Mouse (Mus musculus) forebrain, embryonic 16.5 days (tissue): ENCODE measurements around the gene Susd1. TPM values are rescaled to one million over a fixed set of nuclear protein-coding genes. Genes with fewer than 3 reads are reported as not detected.

Experiments used
- ATAC-seq: fragments of 200-750 bp; cut with Nextera tagmentation; 2 replicates; pipeline ENCODE4 v1.8.0; 2017; ENCODE audit warnings: mild to moderate bottlenecking, moderate library complexity
- H3K27ac ChIP-seq: fragments of 300-500 bp; sonication (generic); 2 replicates; pipeline ENCODE4 v1.5.1; 2014; ENCODE audit warnings: low read length, control low read depth
- H3K27me3 ChIP-seq: fragments of 300-500 bp; sonication (generic); replicated peaks from 2 replicates; pipeline ENCODE4 v1.6.1; 2014; ENCODE audit warnings: low read length; ENCODE audit not compliant: control insufficient read depth, insufficient read depth
- H3K36me3 ChIP-seq: fragments of 300-500 bp; sonication (generic); 2 replicates; pipeline ENCODE4 v1.6.1; 2014; ENCODE audit not compliant: control insufficient read depth, insufficient read depth
- H3K4me1 ChIP-seq: fragments of 300-500 bp; sonication (generic); replicated peaks from 2 replicates; pipeline ENCODE4 v1.6.1; 2014; ENCODE audit warnings: low read length; ENCODE audit not compliant: control insufficient read depth, insufficient read depth
- H3K4me2 ChIP-seq: fragments of 300-500 bp; sonication (generic); 2 replicates; pipeline ENCODE4 v1.6.1; 2014; ENCODE audit warnings: mild to moderate bottlenecking, low read length, control low read depth
- H3K4me3 ChIP-seq: fragments of 300-500 bp; sonication (generic); replicated peaks from 2 replicates; pipeline ENCODE4 v1.5.1; 2014; ENCODE audit warnings: mild to moderate bottlenecking, low read length, control low read depth
- H3K9ac ChIP-seq: fragments of 300-500 bp; sonication (generic); replicated peaks from 2 replicates; pipeline ENCODE4 v1.6.1; 2014; ENCODE audit warnings: low read depth, low read length, control low read depth
- H3K9me3 ChIP-seq: fragments of 300-500 bp; sonication (generic); 2 replicates; pipeline ENCODE4 v1.6.1; 2016; ENCODE audit warnings: low read length; ENCODE audit not compliant: control insufficient read depth
- WGBS: fragments of 180-500 bp; shearing (Covaris S2); extraction: QIAGEN DNeasy Blood & Tissue Kit; methylation state at CpG from one replicate; pipeline ENCODE4 v1.1.7; 2014; 5-methylcytosine and 5-hydroxymethylcytosine counted together
- polyA plus RNA-seq: library from polyadenylated mRNA; unstranded; fragments of >200 nt; fragmentation: Nextera tagmentation; extraction: Ambion mirVana; gene quantifications from 2 replicates; pipeline ENCODE4 v1.2.1, GENCODE M21; 2015

Gene Susd1
- polyA plus RNA-seq, 1 experiment from 2014 or later: 1.8 TPM

- H3K9me3 ChIP-seq: no peaks in the 10 kb centered on the region
- no peaks in the 10 kb centered on the region for H3K27me3 ChIP-seq
- WGBS: 83% methylated on average over 15 of the region's 15 CpGs
- no peak overlapping the region for H3K9ac ChIP-seq
- no peak overlapping the region for H3K4me2 ChIP-seq
- no peaks in the 10 kb centered on the region for H3K36me3 ChIP-seq
- no peak overlapping the region for H3K4me3 ChIP-seq
- no peak for ATAC-seq
- no peak overlapping the region for H3K27ac ChIP-seq
- H3K4me1 ChIP-seq: peaks cover 7% of the 10 kb centered on the region; the same call in 1 of the 2 replicates
These were observed 122.7 kb downstream of the Susd1 start for GRCm38 (mm10) chr4:59315553-59316405.

GRCm38 (mm10) chr4:59314939-59315552, 123.4 kb downstream of the Susd1 start:
- no peak for ATAC-seq
- H3K27me3 ChIP-seq: no peaks in the 10 kb centered on the region
- no peak overlapping the region for H3K4me3 ChIP-seq
- no peaks in the 10 kb centered on the region for H3K9me3 ChIP-seq
- H3K9ac ChIP-seq: no peak overlapping the region
- H3K36me3 ChIP-seq: no peaks in the 10 kb centered on the region
- no peak overlapping the region for H3K4me2 ChIP-seq
- 82% methylated on average over 3 of the region's 3 CpGs for WGBS
- no peak overlapping the region for H3K27ac ChIP-seq
- peaks cover 5% of the 10 kb centered on the region; the same call in 1 of the 2 replicates for H3K4me1 ChIP-seq

- Histone ChIP-seq H3K4me1 (peaks cover 5% of the 10 kb centered on the region; the same call in 1 of the 2 replicates), H3K4me3 (no peak overlapping the region), H3K36me3 (no peaks in the 10 kb centered on the region), H3K4me2 (no peak overlapping the region), H3K27me3 (no peaks in the 10 kb centered on the region), H3K9ac (no peak overlapping the region), H3K27ac (no peak overlapping the region), H3K9me3 (no peaks in the 10 kb centered on the region)
- WGBS: 22% methylated on average over 7 of the region's 7 CpGs
- ATAC-seq: no peak
These were observed 125.5 kb downstream of the Susd1 start for GRCm38 (mm10) chr4:59312945-59313344.

GRCm38 (mm10) chr4:59310590-59310989, 127.8 kb downstream of the Susd1 start:
- ATAC-seq: no peak
- Histone ChIP-seq H3K4me3 (no peak overlapping the region), H3K4me1 (peaks cover 5% of the 10 kb centered on the region; the same call in 1 of the 2 replicates), H3K9me3 (no peaks in the 10 kb centered on the region), H3K27ac (no peak overlapping the region), H3K9ac (no peak overlapping the region), H3K27me3 (no peaks in the 10 kb centered on the region), H3K36me3 (no peaks in the 10 kb centered on the region), H3K4me2 (no peak overlapping the region)
- WGBS: 84% methylated on average over 9 of the region's 9 CpGs

GRCm38 (mm10) chr4:59307841-59308589, 130.4 kb downstream of the Susd1 start:
- Histone ChIP-seq H3K4me3 (no peak overlapping the region), H3K4me1 (peaks cover 4% of the 10 kb centered on the region; the same call in 1 of the 2 replicates), H3K9me3 (no peaks in the 10 kb centered on the region), H3K36me3 (no peaks in the 10 kb centered on the region), H3K9ac (no peak overlapping the region), H3K4me2 (no peak overlapping the region), H3K27me3 (no peaks in the 10 kb centered on the region), H3K27ac (no peak overlapping the region)
- 85% methylated on average over 10 of the region's 10 CpGs for WGBS
- no peak for ATAC-seq

- no peak overlapping the region for H3K27ac ChIP-seq
- no peak overlapping the region for H3K4me2 ChIP-seq
- H3K27me3 ChIP-seq: no peaks in the 10 kb centered on the region
- WGBS: 88% methylated on average over 8 of the region's 8 CpGs
- H3K4me3 ChIP-seq: no peak overlapping the region
- H3K36me3 ChIP-seq: no peaks in the 10 kb centered on the region
- no peak for ATAC-seq
- H3K9ac ChIP-seq: no peak overlapping the region
- no peaks in the 10 kb centered on the region for H3K9me3 ChIP-seq
- no peaks in the 10 kb centered on the region for H3K4me1 ChIP-seq
These were observed 136.0 kb downstream of the Susd1 start for GRCm38 (mm10) chr4:59302387-59302786.

- H3K9me3 ChIP-seq: no peaks in the 10 kb centered on the region
- no peak overlapping the region for H3K4me3 ChIP-seq
- WGBS: 91% methylated on average over 9 of the region's 9 CpGs
- no peak for ATAC-seq
- H3K27me3 ChIP-seq: no peaks in the 10 kb centered on the region
- no peak overlapping the region for H3K27ac ChIP-seq
- H3K4me1 ChIP-seq: no peaks in the 10 kb centered on the region
- H3K4me2 ChIP-seq: no peak overlapping the region
- no peak overlapping the region for H3K9ac ChIP-seq
- H3K36me3 ChIP-seq: no peaks in the 10 kb centered on the region
These were observed 137.2 kb downstream of the Susd1 start for GRCm38 (mm10) chr4:59301025-59301815.

GRCm38 (mm10) chr4:59298719-59299496, 139.5 kb downstream of the Susd1 start:
- H3K36me3 ChIP-seq: no peaks in the 10 kb centered on the region
- no peak overlapping the region for H3K4me3 ChIP-seq
- 77% methylated on average over 7 of the region's 7 CpGs for WGBS
- no peaks in the 10 kb centered on the region for H3K9me3 ChIP-seq
- no peak overlapping the region for H3K4me2 ChIP-seq
- H3K27ac ChIP-seq: no peak overlapping the region
- H3K4me1 ChIP-seq: no peaks in the 10 kb centered on the region
- ATAC-seq: no peak
- no peaks in the 10 kb centered on the region for H3K27me3 ChIP-seq
- H3K9ac ChIP-seq: no peak overlapping the region
